Mouse (Mus musculus) C3H10T1/2 (cell line): ENCODE measurements around the gene Gm26727. TPM values are rescaled to one million over a fixed set of nuclear protein-coding genes. Genes with fewer than 3 reads are reported as not detected.

ENCODE experiments used
- polyA plus RNA-seq, 2 experiments: library from polyadenylated mRNA; unstranded; fragments of >200 nt; fragmentation: generic; extraction: Trizol; gene quantifications; one replicate each; pipeline ENCODE4 v1.2.1; 2012; ENCODE audit warnings: missing spikeins in 2 of 2

Gm26727 gene
- polyA plus RNA-seq, result not detected

GRCm38 (mm10) chr2:67433081-67433480, at the start of gene Gm26727:
Gene Gm26727, minus strand, starts transcription at chr2:67433181.

GRCm38 (mm10) chr2:67445780-67446179, 12.8 kb upstream of the Gm26727 start, which contains the start of gene Xirp2:
Gene Xirp2, plus strand, starts transcription at chr2:67446002.

GRCm38 (mm10) chr2:67413425-67413824, 19.6 kb downstream of the Gm26727 start, which contains the start of gene Gm21830:
Gene Gm21830, plus strand, starts transcription at chr2:67413725.

Other genes starting within 250 kb of the Gm26727 start
- not detected for gene Gm21830, start 19.5 kb downstream of the Gm26727 start, polyA plus RNA-seq
- gene Xirp2, start 12.8 kb upstream of the Gm26727 start, polyA plus RNA-seq, result not detected
- under 1 TPM; 0.05 to 0.68 TPM for gene B3galt1, start 132.7 kb upstream of the Gm26727 start, polyA plus RNA-seq